Mouse (Mus musculus): Measurements from ENCODE around the gene Rtp3. TPM values are rescaled to one million over a fixed set of nuclear protein-coding genes. Genes with fewer than 3 reads are reported as not detected.

Gene Rtp3
- polyA plus RNA-seq, 1 experiment from 2014 or later: not detected

GRCm38 (mm10) chr9:110952398-110952797 is 38.0 kb downstream of the Rtp3 start:
- H3K4me1 ChIP-seq: peaks cover 3% of the 10 kb centered on the region; the same call in 1 of the 2 replicates
- H3K9me3 ChIP-seq (replicated peaks): no peaks in the 10 kb centered on the region; the same call in 1 of the 2 replicates
- H3K36me3 ChIP-seq: no peaks in the 10 kb centered on the region
- H3K4me2 ChIP-seq (replicated peaks): no peak overlapping the region
- H3K27me3 ChIP-seq: peaks cover 45% of the 10 kb centered on the region
- ATAC-seq (ENCODE audit: low FRiP score): no peak
- H3K4me3 ChIP-seq: no peak overlapping the region
- WGBS: 61% methylated on average over 6 of the region's 6 CpGs
- no peak overlapping the region for H3K9ac ChIP-seq
- no peak overlapping the region for H3K27ac ChIP-seq

- Histone ChIP-seq H3K4me3 (no peak overlapping the region), H3K4me1 (peaks cover 8% of the 10 kb centered on the region; the same call in 1 of the 2 replicates), H3K27me3 (peaks cover 51% of the 10 kb centered on the region), H3K27ac (no peak overlapping the region), H3K9ac (no peak overlapping the region), H3K36me3 (no peaks in the 10 kb centered on the region), H3K4me2 (replicated peaks) (no peak overlapping the region), H3K9me3 (replicated peaks) (no peaks in the 10 kb centered on the region; the same call in 1 of the 2 replicates)
- 93% methylated on average over 13 of the region's 13 CpGs for WGBS
- ATAC-seq (ENCODE audit: low FRiP score): no peak
Observed at GRCm38 (mm10) chr9:110951866-110952265, 38.5 kb downstream of the Rtp3 start.

GRCm38 (mm10) chr9:110951397-110951796 is 39.0 kb downstream of the Rtp3 start, which contains the start of gene Lrrc2:
Gene Lrrc2, plus strand, starts transcription at chr9:110951545.
- H3K9me3 ChIP-seq (replicated peaks): no peaks in the 10 kb centered on the region; the same call in 1 of the 2 replicates
- H3K27ac ChIP-seq: no peak within 1 kb of the TSS
- no peak for ATAC-seq (ENCODE audit: low FRiP score)
- no peak within 1 kb of the TSS for H3K4me2 ChIP-seq (replicated peaks)
- H3K27me3 ChIP-seq: peaks cover 55% of the 10 kb centered on the region
- no peaks in the 10 kb centered on the region for H3K36me3 ChIP-seq
- peaks cover 13% of the 10 kb centered on the region; the same call in 1 of the 2 replicates for H3K4me1 ChIP-seq
- H3K4me3 ChIP-seq: no peak within 1 kb of the TSS
- 91% methylated on average over 11 of the region's 11 CpGs for WGBS
- H3K9ac ChIP-seq: no peak within 1 kb of the TSS

GRCm38 (mm10) chr9:110950109-110950508 is 40.3 kb downstream of the Rtp3 start:
- H3K27ac ChIP-seq: no peak overlapping the region
- H3K4me2 ChIP-seq (replicated peaks): no peak overlapping the region
- H3K36me3 ChIP-seq: no peaks in the 10 kb centered on the region
- no peak overlapping the region for H3K4me3 ChIP-seq
- H3K27me3 ChIP-seq: peaks cover 58% of the 10 kb centered on the region
- H3K4me1 ChIP-seq: peaks cover 14% of the 10 kb centered on the region; the same call in 1 of the 2 replicates
- 96% methylated on average over 3 of the region's 3 CpGs for WGBS
- ATAC-seq (ENCODE audit: low FRiP score): no peak
- no peaks in the 10 kb centered on the region; the same call in 1 of the 2 replicates for H3K9me3 ChIP-seq (replicated peaks)
- no peak overlapping the region for H3K9ac ChIP-seq

- Histone ChIP-seq H3K27ac (no peak overlapping the region), H3K9ac (no peak overlapping the region), H3K4me3 (no peak overlapping the region), H3K9me3 (replicated peaks) (no peaks in the 10 kb centered on the region; the same call in 1 of the 2 replicates), H3K27me3 (peaks cover 65% of the 10 kb centered on the region), H3K36me3 (no peaks in the 10 kb centered on the region), H3K4me1 (peaks cover 14% of the 10 kb centered on the region; the same call in 1 of the 2 replicates), H3K4me2 (replicated peaks) (no peak overlapping the region)
- ATAC-seq (ENCODE audit: low FRiP score): no peak
- 63% methylated on average over 8 of the region's 8 CpGs for WGBS
Observed at GRCm38 (mm10) chr9:110948813-110949310, 41.5 kb downstream of the Rtp3 start.

- Histone ChIP-seq H3K9me3 (replicated peaks) (no peaks in the 10 kb centered on the region; the same call in 1 of the 2 replicates), H3K36me3 (no peaks in the 10 kb centered on the region), H3K4me2 (replicated peaks) (no peak overlapping the region), H3K4me1 (peaks cover 12% of the 10 kb centered on the region; the same call in 1 of the 2 replicates), H3K27me3 (peaks cover 67% of the 10 kb centered on the region), H3K9ac (no peak overlapping the region), H3K4me3 (no peak overlapping the region), H3K27ac (no peak overlapping the region)
- no peak for ATAC-seq (ENCODE audit: low FRiP score)
- 28% methylated on average over 6 of the region's 6 CpGs for WGBS
Observed at GRCm38 (mm10) chr9:110947900-110948299, 42.5 kb downstream of the Rtp3 start.

GRCm38 (mm10) chr9:110947261-110947661 is 43.1 kb downstream of the Rtp3 start:
- Histone ChIP-seq H3K4me2 (replicated peaks) (peak overlapping the region; percentile 3; the same call in 1 of the 2 replicates), H3K9me3 (replicated peaks) (no peaks in the 10 kb centered on the region; the same call in 1 of the 2 replicates), H3K4me3 (no peak overlapping the region), H3K36me3 (no peaks in the 10 kb centered on the region), H3K4me1 (peaks cover 12% of the 10 kb centered on the region; the same call in 1 of the 2 replicates), H3K9ac (no peak overlapping the region), H3K27me3 (peaks cover 61% of the 10 kb centered on the region), H3K27ac (no peak overlapping the region)
- WGBS: 4% methylated on average over 6 of the region's 6 CpGs
- ATAC-seq (ENCODE audit: low FRiP score): no peak

GRCm38 (mm10) chr9:110946548-110947044 is 43.8 kb downstream of the Rtp3 start:
- no peaks in the 10 kb centered on the region for H3K36me3 ChIP-seq
- ATAC-seq (ENCODE audit: low FRiP score): no peak
- H3K27ac ChIP-seq: no peak overlapping the region
- no peak overlapping the region for H3K4me3 ChIP-seq
- peaks cover 55% of the 10 kb centered on the region for H3K27me3 ChIP-seq
- peaks cover 12% of the 10 kb centered on the region; the same call in 1 of the 2 replicates for H3K4me1 ChIP-seq
- 4% methylated on average over 20 of the region's 20 CpGs for WGBS
- no peaks in the 10 kb centered on the region; the same call in 1 of the 2 replicates for H3K9me3 ChIP-seq (replicated peaks)
- H3K9ac ChIP-seq: no peak overlapping the region
- H3K4me2 ChIP-seq (replicated peaks): peak overlapping the region; percentile 3; the same call in 1 of the 2 replicates

GRCm38 (mm10) chr9:110945926-110946325 is 44.5 kb downstream of the Rtp3 start, which contains the start of gene Tdgf1:
Gene Tdgf1, minus strand, starts transcription at chr9:110946158.
- Histone ChIP-seq H3K9ac (no peak within 1 kb of the TSS), H3K4me2 (replicated peaks) (peak within 1 kb of the TSS; percentile 3; the same call in 1 of the 2 replicates), H3K4me1 (peaks cover 12% of the 10 kb centered on the region; the same call in 1 of the 2 replicates), H3K9me3 (replicated peaks) (no peaks in the 10 kb centered on the region; the same call in 1 of the 2 replicates), H3K27ac (no peak within 1 kb of the TSS), H3K36me3 (no peaks in the 10 kb centered on the region), H3K4me3 (no peak within 1 kb of the TSS), H3K27me3 (peaks cover 49% of the 10 kb centered on the region)
- WGBS: 9% methylated on average over 11 of the region's 11 CpGs
- no peak for ATAC-seq (ENCODE audit: low FRiP score)

- Histone ChIP-seq H3K4me3 (no peak overlapping the region), H3K4me2 (replicated peaks) (no peak overlapping the region), H3K9me3 (replicated peaks) (no peaks in the 10 kb centered on the region; the same call in 1 of the 2 replicates), H3K27ac (no peak overlapping the region), H3K9ac (no peak overlapping the region), H3K36me3 (no peaks in the 10 kb centered on the region), H3K4me1 (peaks cover 12% of the 10 kb centered on the region; the same call in 1 of the 2 replicates), H3K27me3 (peaks cover 49% of the 10 kb centered on the region)
- no peak for ATAC-seq (ENCODE audit: low FRiP score)
- 18% methylated on average over 18 of the region's 18 CpGs for WGBS
Observed at GRCm38 (mm10) chr9:110945343-110945742, 45.0 kb downstream of the Rtp3 start.

- 35% methylated on average over 13 of the region's 13 CpGs for WGBS
- H3K27me3 ChIP-seq: peaks cover 49% of the 10 kb centered on the region
- H3K4me3 ChIP-seq: no peak overlapping the region
Observed at GRCm38 (mm10) chr9:110944265-110944664, 46.1 kb downstream of the Rtp3 start.

GRCm38 (mm10) chr9:110937506-110938490 is 52.6 kb downstream of the Rtp3 start:
- Histone ChIP-seq H3K36me3 (no peaks in the 10 kb centered on the region), H3K4me2 (replicated peaks) (no peak overlapping the region), H3K9ac (no peak overlapping the region), H3K9me3 (replicated peaks) (no peaks in the 10 kb centered on the region), H3K4me3 (no peak overlapping the region), H3K27ac (no peak overlapping the region), H3K4me1 (no peaks in the 10 kb centered on the region; the same call in 1 of the 2 replicates), H3K27me3 (no peaks in the 10 kb centered on the region)
- 62% methylated on average over 12 of the region's 12 CpGs for WGBS
- no peak for ATAC-seq (ENCODE audit: low FRiP score)

More at GRCm38 (mm10) chr9:110944265-110944664, 46.1 kb downstream of the Rtp3 start:
- H3K36me3 ChIP-seq: no peaks in the 10 kb centered on the region
- no peak overlapping the region for H3K4me2 ChIP-seq (replicated peaks)
- H3K27ac ChIP-seq: no peak overlapping the region
- no peak overlapping the region for H3K9ac ChIP-seq
- no peak for ATAC-seq (ENCODE audit: low FRiP score)
- no peaks in the 10 kb centered on the region for H3K9me3 ChIP-seq (replicated peaks)
- H3K4me1 ChIP-seq: peaks cover 12% of the 10 kb centered on the region; the same call in 1 of the 2 replicates
